Mouse (Mus musculus) ES-E14 (cell line): Measurements from ENCODE around the gene Soat2. TPM values are rescaled to one million over a fixed set of nuclear protein-coding genes. Genes with fewer than 3 reads are reported as not detected.

Experiments
- DNase-seq: peaks from one replicate; pipeline ENCODE4 v3.0.0-alpha.2; 2013; ENCODE audit warnings: low read depth, low spot score
- H3K27ac ChIP-seq: 2 replicates; pipeline ENCODE4 v1.5.1; 2012; ENCODE audit warnings: low read depth, mild to moderate bottlenecking, low read length, moderate library complexity, mixed read lengths; ENCODE audit not compliant: poor library complexity, insufficient read depth, severe bottlenecking
- H3K36me3 ChIP-seq: 2 replicates; pipeline ENCODE4 v1.6.1; 2012; ENCODE audit warnings: mild to moderate bottlenecking, low read length, moderate library complexity, mixed read lengths; ENCODE audit not compliant: control insufficient read depth, poor library complexity, insufficient read depth, severe bottlenecking
- H3K4me1 ChIP-seq, 2 experiments: fragments of 150-350 bp in 1 of 2; sonication (generic) in 1 of 2; 2 replicates each; pipeline ENCODE4 v1.6.1; 2012; ENCODE audit warnings: low read length in 2 of 2, mild to moderate bottlenecking in 1 of 2, mixed read lengths in 1 of 2; ENCODE audit not compliant: control insufficient read depth in 2 of 2, insufficient read depth in 2 of 2, poor library complexity in 1 of 2
- H3K4me3 ChIP-seq, 2 experiments: fragments of 150-350 bp in 1 of 2; sonication (generic) in 1 of 2; 2 replicates each; pipeline ENCODE4 v1.5.1; 2012; ENCODE audit warnings: low read length in 2 of 2, low read depth in 1 of 2, mild to moderate bottlenecking in 1 of 2, mixed read lengths in 1 of 2; ENCODE audit not compliant: insufficient read depth in 1 of 2, poor library complexity in 1 of 2, severe bottlenecking in 1 of 2
- H3K9ac ChIP-seq: 2 replicates; pipeline ENCODE4 v1.6.1; 2012; ENCODE audit warnings: low read depth, mild to moderate bottlenecking, low read length, mixed read lengths; ENCODE audit not compliant: poor library complexity, insufficient read depth, severe bottlenecking
- H3K9me3 ChIP-seq: fragments of 150-350 bp; sonication (generic); 2 replicates; pipeline ENCODE4 v1.6.1; 2012; ENCODE audit warnings: low read depth, mild to moderate bottlenecking, low read length; ENCODE audit not compliant: control insufficient read depth, insufficient read depth
- CHD2 ChIP-seq: IDR thresholded peaks from 2 replicates; pipeline ENCODE4 v1.6.1; 2014; ENCODE audit warnings: mild to moderate bottlenecking, low read depth, low read length, inconsistent platforms
- HCFC1 ChIP-seq: IDR thresholded peaks from 2 replicates; pipeline ENCODE4 v1.6.1; 2012; ENCODE audit warnings: low read length, inconsistent platforms, borderline replicate concordance; ENCODE audit not compliant: insufficient read depth
- MAFK ChIP-seq: IDR thresholded peaks from 2 replicates; pipeline ENCODE4 v1.6.1; 2014; ENCODE audit warnings: mild to moderate bottlenecking, low read depth, low read length, inconsistent platforms; ENCODE audit not compliant: insufficient read depth
- ZC3H11A ChIP-seq: IDR thresholded peaks from 2 replicates; pipeline ENCODE4 v1.6.1; 2012; ENCODE audit warnings: low read depth, mild to moderate bottlenecking, inconsistent platforms, low read length, borderline replicate concordance
- ZNF384 ChIP-seq: IDR thresholded peaks from 2 replicates; pipeline ENCODE4 v1.6.1; 2012; ENCODE audit warnings: low read depth, low read length, inconsistent platforms
- in situ Hi-C, 2 experiments: fragments of 600-800 bp; cut with MboI; formaldehyde crosslinking; loops; one replicate each; pipeline ENCODE4 v1.15.1; 2025; ENCODE audit warnings: low sequenced_read_pairs in 2 of 2, inconsistent platforms in 1 of 2; ENCODE audit not compliant: unreplicated experiment in 2 of 2
- total RNA-seq: library from RNA; depleted of rRNA; stranded (reverse); fragments of 300-350 nt; gene quantifications from 2 replicates; pipeline ENCODE4 v1.2.3, GENCODE M21; 2012

Soat2 gene
- total RNA-seq, 1 experiment = 5.3 TPM

DNA sequence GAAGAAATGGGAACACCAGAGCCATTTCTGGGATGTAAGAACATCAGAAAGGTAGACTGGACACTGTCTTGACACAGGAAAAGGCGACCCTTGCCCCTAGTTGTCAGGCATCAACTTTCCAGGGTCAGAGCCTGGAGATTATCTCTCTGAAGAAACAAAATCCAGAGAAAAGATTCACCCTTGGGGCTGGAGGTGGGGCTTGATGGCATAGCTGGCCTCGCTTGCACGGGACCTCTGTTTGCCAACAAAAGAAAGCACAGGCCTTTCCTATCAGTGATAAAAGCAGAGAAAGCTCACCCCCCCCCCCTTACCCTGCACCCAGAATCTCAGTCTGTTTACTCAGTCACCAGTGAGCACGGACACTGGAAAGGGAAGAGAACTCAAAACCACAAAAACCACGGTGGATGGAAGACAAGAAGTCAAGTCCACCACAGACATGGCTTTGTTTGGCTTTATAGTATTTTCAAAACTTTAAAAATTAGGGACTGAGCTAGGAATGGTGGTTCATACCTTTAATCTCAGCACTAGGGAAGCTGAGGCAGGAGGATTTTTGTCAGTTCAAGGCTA is 42.6 kb downstream of the Soat2 start:
- H3K4me3 ChIP-seq = no peak overlapping the region
- H3K9me3 ChIP-seq = no peaks in the 10 kb centered on the region
- no peak overlapping the region for H3K27ac ChIP-seq
- no peaks in the 10 kb centered on the region; the same call in 1 of the 2 replicates for H3K36me3 ChIP-seq
- TF ChIP-seq MAFK (no peak), ZC3H11A (no peak), CHD2 (no peak), HCFC1 (no peak), ZNF384 (no peak)
- no peak for DNase-seq
- H3K9ac ChIP-seq = no peak overlapping the region
- in situ Hi-C loops = no loop called here
- peaks cover 11 to 25% of the 10 kb centered on the region in 2 experiments for H3K4me1 ChIP-seq

DNA sequence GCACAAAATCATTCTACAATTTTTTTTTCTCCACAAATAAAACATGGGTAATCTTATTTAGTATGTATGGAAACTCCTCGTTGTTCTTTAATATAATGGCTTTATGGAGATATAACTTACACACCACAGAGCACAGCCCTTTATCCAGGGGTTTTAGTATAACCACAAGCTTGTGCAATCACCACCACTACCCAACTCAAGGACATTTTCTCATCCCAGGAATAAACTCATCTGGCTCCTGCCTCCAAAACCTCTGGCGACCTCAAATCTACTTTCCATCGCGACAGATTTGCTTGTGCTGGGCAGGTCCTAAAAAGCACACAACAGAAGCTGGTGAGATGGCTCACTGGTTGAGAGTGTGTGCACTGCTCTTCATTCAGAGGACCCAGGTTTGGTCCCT is 43.3 kb downstream of the Soat2 start:
- Histone ChIP-seq H3K9ac (no peak overlapping the region), H3K4me3 (no peak overlapping the region), H3K4me1 (peaks cover 7 to 21% of the 10 kb centered on the region in 2 experiments), H3K27ac (no peak overlapping the region), H3K9me3 (no peaks in the 10 kb centered on the region), H3K36me3 (no peaks in the 10 kb centered on the region)
- no peak for DNase-seq
- in situ Hi-C loops = no loop called here
- TF ChIP-seq MAFK (no peak), HCFC1 (no peak)

DNA sequence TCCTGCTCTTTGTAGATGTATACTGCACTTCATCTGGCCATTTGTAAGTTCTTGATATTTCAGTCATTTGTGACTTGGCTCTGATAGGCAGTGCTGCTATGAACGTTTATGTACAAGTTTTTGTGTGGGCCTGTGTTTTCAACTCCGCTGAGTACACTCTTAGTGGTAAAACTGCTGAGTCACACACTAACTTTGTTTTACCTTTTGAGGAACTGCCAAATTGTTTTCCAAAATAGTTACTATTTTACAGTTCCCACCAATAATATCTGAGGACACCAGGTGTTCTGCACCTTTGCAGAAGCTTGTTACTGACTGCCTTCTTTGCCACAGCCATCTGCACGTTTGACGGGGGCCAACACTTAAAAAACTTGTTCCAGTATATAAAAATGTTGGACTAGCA is 44.1 kb downstream of the Soat2 start:
- Histone ChIP-seq H3K9me3 (no peaks in the 10 kb centered on the region), H3K9ac (no peak overlapping the region), H3K27ac (no peak overlapping the region), H3K4me3 (no peak overlapping the region), H3K36me3 (no peaks in the 10 kb centered on the region; the same call in 1 of the 2 replicates), H3K4me1 (peaks cover 4 to 14% of the 10 kb centered on the region in 2 experiments)
- no peak for DNase-seq
- TF ChIP-seq MAFK (peak; percentile 43; the same call in 1 of the 2 replicates), ZNF384 (no peak)
- in situ Hi-C loops = no loop called here

DNA sequence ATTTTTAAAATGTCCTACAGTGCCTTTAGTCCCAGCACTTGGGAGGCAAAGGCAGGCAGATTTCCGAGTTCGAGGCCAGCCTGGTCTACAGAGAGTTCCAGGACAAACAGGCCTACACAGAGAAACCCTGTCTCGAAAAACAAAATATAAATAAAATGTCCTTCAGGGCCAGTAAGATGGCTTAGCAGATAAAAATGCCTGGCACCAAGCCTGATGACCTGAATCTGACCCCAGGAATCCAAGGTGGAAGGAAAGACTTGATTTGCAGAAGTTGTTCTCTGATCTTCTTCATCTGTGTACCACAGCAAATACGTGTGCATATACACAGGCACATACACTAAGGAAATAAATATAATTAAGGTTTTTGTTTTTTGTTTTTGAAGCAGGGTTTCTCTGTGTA is 45.0 kb downstream of the Soat2 start:
- Histone ChIP-seq H3K4me3 (no peak overlapping the region), H3K9ac (no peak overlapping the region), H3K36me3 (no peaks in the 10 kb centered on the region; the same call in 1 of the 2 replicates), H3K9me3 (no peaks in the 10 kb centered on the region), H3K27ac (no peak overlapping the region), H3K4me1 (peaks cover 3 to 8% of the 10 kb centered on the region in 2 experiments; a peak in 3 of 4 replicates)
- TF ChIP-seq ZNF384 (no peak), MAFK (no peak), ZC3H11A (no peak), HCFC1 (no peak), CHD2 (no peak)
- in situ Hi-C loops = no loop called here
- no peak for DNase-seq

DNA sequence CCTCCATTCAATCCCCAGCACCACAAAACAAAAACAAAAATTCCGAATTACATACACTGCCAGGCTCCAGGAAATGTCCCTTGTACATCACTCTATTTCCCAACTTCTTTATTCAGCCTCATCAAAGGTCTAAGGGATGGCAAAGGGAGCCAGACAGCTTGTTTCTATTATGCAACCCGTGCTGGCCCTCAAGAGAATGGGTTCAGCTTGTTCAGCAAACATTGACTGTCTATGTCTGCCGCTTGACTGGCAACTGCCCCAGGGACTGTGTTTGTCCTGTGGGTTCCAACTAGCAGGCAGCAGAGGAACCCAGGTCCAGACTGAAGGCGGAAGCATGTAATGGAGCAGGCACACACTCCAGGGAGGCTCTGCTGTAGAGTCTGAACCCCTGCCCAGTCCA is 48.5 kb downstream of the Soat2 start:
- H3K27ac ChIP-seq = no peak overlapping the region
- no peak overlapping the region for H3K9ac ChIP-seq
- H3K4me1 ChIP-seq = peaks cover 0 to 4% of the 10 kb centered on the region in 2 experiments; a peak in 3 of 4 replicates
- in situ Hi-C loops = no loop called here
- no peaks in the 10 kb centered on the region; the same call in 1 of the 2 replicates for H3K36me3 ChIP-seq
- H3K9me3 ChIP-seq = no peaks in the 10 kb centered on the region
- TF ChIP-seq ZC3H11A = no peak
- TF ChIP-seq HCFC1 = no peak
- TF ChIP-seq ZNF384 = no peak
- TF ChIP-seq MAFK = no peak
- TF ChIP-seq CHD2 = no peak
- DNase-seq = no peak
- H3K4me3 ChIP-seq = no peak overlapping the region
